Mouse (Mus musculus) neural tube, embryonic 14.5 days (tissue): ENCODE measurements around the gene Nup88. TPM values are rescaled to one million over a fixed set of nuclear protein-coding genes. Genes with fewer than 3 reads are reported as not detected.
"Not testable (repeated sequence)": the region's sequence is repeated elsewhere in the genome, so short reads cannot be mapped to it uniquely, and the experiment has no call there.

ENCODE experiments used
- ATAC-seq: fragments of 200-750 bp; cut with Nextera tagmentation; 2 replicates; pipeline ENCODE4 v1.8.0; 2017; ENCODE audit warnings: low read depth, mild to moderate bottlenecking, moderate TSS enrichment, moderate library complexity
- H3K27ac ChIP-seq: fragments of 300-500 bp; sonication (generic); 2 replicates; pipeline ENCODE4 v1.5.1; 2014; ENCODE audit warnings: low read depth, mild to moderate bottlenecking, control low read depth, low read length, moderate library complexity, mixed read lengths
- H3K27me3 ChIP-seq: fragments of 300-500 bp; sonication (generic); 2 replicates; pipeline ENCODE4 v1.6.1; 2014; ENCODE audit warnings: low read length; ENCODE audit not compliant: control insufficient read depth, insufficient read depth
- H3K36me3 ChIP-seq: fragments of 300-500 bp; sonication (generic); 2 replicates; pipeline ENCODE4 v1.6.1; 2014; ENCODE audit warnings: low read length, mixed read lengths; ENCODE audit not compliant: control insufficient read depth, insufficient read depth
- H3K4me1 ChIP-seq: fragments of 300-500 bp; sonication (generic); 2 replicates; pipeline ENCODE4 v1.6.1; 2014; ENCODE audit warnings: low read length; ENCODE audit not compliant: control insufficient read depth, insufficient read depth
- H3K4me2 ChIP-seq: fragments of 300-500 bp; sonication (generic); 2 replicates; pipeline ENCODE4 v1.6.1; 2014; ENCODE audit warnings: mild to moderate bottlenecking, low read depth, low read length, control low read depth
- H3K4me3 ChIP-seq: fragments of 300-500 bp; sonication (generic); 2 replicates; pipeline ENCODE4 v1.5.1; 2014; ENCODE audit warnings: low read depth, low read length, control low read depth, mixed read lengths
- H3K9ac ChIP-seq: fragments of 300-500 bp; sonication (generic); replicated peaks from 2 replicates; pipeline ENCODE4 v1.6.1; 2014; ENCODE audit warnings: low read depth, mild to moderate bottlenecking, control low read depth, low read length, mixed read lengths
- H3K9me3 ChIP-seq: fragments of 300-500 bp; sonication (generic); 2 replicates; pipeline ENCODE4 v1.6.1; 2016; ENCODE audit warnings: low read length; ENCODE audit not compliant: control insufficient read depth
- WGBS: fragments of 180-500 bp; shearing (Covaris S2); extraction: QIAGEN DNeasy Blood & Tissue Kit; methylation state at CpG from one replicate; pipeline ENCODE4 v1.1.7; 2014; 5-methylcytosine and 5-hydroxymethylcytosine counted together
- polyA plus RNA-seq: library from polyadenylated mRNA; unstranded; fragments of >200 nt; fragmentation: Nextera tagmentation; extraction: Ambion mirVana; gene quantifications from 2 replicates; pipeline ENCODE4 v1.2.1, GENCODE M21; 2014

The Nup88 gene
- polyA plus RNA-seq, 1 experiment from 2014 or later, result 131 TPM

DNA sequence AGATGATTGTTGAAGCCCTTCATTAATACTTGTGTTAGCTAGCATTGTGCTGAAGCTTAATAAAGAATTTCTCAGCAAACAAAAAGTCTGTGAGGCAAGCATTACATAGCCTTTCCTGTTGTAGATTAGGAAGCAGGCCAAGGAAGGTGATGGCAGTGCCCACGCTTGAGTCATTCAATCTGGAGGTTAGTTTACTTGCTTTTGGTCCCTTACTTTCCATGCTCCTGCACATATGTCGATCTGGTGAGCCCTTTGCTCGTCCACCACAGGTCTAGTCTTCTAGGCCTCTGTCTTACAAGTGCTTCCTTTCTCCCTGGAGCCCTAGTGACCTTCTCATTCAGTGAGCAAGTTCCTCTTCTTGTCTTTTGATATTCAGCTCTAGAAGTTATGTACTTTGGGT, 63.1 kb downstream of the Nup88 start:
- Histone ChIP-seq H3K4me2 (no peak overlapping the region), H3K4me3 (no peak overlapping the region), H3K27ac (no peak overlapping the region), H3K9ac (no peak overlapping the region), H3K9me3 (no peaks in the 10 kb centered on the region), H3K36me3 (peaks cover 13% of the 10 kb centered on the region), H3K4me1 (no peaks in the 10 kb centered on the region), H3K27me3 (no peaks in the 10 kb centered on the region)
- 92% methylated on average over 3 of the region's 3 CpGs for WGBS
- no peak for ATAC-seq

DNA sequence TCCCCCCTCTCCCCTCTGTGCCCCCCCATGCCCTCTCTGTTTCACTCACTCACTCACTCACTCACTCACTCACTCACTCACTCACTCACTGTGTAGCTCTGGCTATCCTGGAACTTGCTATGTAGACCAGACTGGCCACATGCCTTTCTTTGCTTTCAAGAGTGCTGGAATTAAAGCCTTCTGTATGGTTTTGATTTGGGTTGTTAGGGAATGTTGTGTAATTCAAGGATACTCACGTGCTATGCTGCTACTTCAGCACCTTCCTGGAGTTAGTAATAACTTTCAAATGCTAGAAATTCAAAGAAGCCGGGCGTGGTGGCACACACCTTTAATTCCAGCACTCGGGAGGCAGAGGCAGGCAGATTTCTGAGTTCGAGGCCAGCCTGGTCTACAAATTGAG, 71.6 kb downstream of the Nup88 start:
- not testable (repeated sequence) for H3K4me2 ChIP-seq, H3K9me3 ChIP-seq, H3K4me3 ChIP-seq, ATAC-seq, H3K27me3 ChIP-seq, H3K27ac ChIP-seq, H3K9ac ChIP-seq, H3K4me1 ChIP-seq
- WGBS, result 96% methylated on average over 5 of the region's 5 CpGs
- peaks cover 17% of the 10 kb centered on the region; the same call in 1 of the 2 replicates for H3K36me3 ChIP-seq

DNA sequence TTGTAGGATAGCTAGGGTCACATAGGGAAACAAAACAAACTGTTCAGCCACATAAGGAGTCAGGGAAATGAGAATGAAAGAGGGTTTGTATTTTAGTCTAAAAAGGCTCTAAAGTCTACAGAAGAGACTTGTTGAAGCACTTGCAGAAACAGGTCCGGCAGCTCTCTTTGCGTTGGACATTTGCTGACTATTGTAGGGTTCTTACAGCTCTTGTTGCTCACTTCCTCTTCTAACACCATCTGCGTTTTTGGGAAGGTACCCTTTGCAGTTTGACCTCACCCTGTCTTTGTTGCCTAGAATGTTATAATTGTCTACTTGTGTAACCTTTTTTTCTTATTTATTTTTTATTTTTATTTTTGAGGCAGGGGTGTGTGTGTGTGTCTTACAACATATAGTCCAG, 72.1 kb downstream of the Nup88 start:
- Histone ChIP-seq H3K9me3 (no peaks in the 10 kb centered on the region), H3K4me1 (no peaks in the 10 kb centered on the region), H3K27ac (no peak overlapping the region), H3K9ac (no peak overlapping the region), H3K4me2 (no peak overlapping the region), H3K36me3 (peaks cover 17% of the 10 kb centered on the region; the same call in 1 of the 2 replicates), H3K27me3 (no peaks in the 10 kb centered on the region), H3K4me3 (no peak overlapping the region)
- 92% methylated on average over 3 of the region's 3 CpGs for WGBS
- no peak for ATAC-seq

Other genes with a start within 250 kb of the Nup88 start
- 16.3 and 19.8 TPM in 2 replicates for gene Zfp3, start 205.8 kb downstream of the Nup88 start, polyA plus RNA-seq
- gene Scimp, start 157.4 kb downstream of the Nup88 start, polyA plus RNA-seq, result not detected in 2 replicates
- gene Rabep1, start 125.2 kb downstream of the Nup88 start, polyA plus RNA-seq, result 80.7 and 80.9 TPM in 2 replicates
- 64.5 and 70.6 TPM in 2 replicates for gene Rpain, start 240 bp upstream of the Nup88 start, polyA plus RNA-seq
- 173 and 177 TPM in 2 replicates for gene C1qbp, start 13.1 kb upstream of the Nup88 start, polyA plus RNA-seq
- gene Dhx33, start 34.5 kb upstream of the Nup88 start, polyA plus RNA-seq, result 16.8 and 19.3 TPM in 2 replicates
- gene Mis12, start 49.6 kb upstream of the Nup88 start, polyA plus RNA-seq, result 20.9 and 30.3 TPM in 2 replicates
- 28.6 and 34.1 TPM in 2 replicates for gene Derl2, start 49.9 kb upstream of the Nup88 start, polyA plus RNA-seq
- 228 and 293 TPM in 2 replicates for gene 6330403K07Rik, start 63.5 kb upstream of the Nup88 start, polyA plus RNA-seq
- gene Nlrp1a, start 174.7 kb upstream of the Nup88 start, polyA plus RNA-seq, result not detected in 2 replicates